Mouse (Mus musculus) kidney, adult 11 months (tissue): ENCODE data around the gene Kif19a.
A peak's percentile ranks its signal among the peaks of the same experiment; 100 is the strongest.

ENCODE experiments used
- DNase-seq: peaks from one replicate; pipeline ENCODE4 v3.0.0; 2022

Gene Kif19a

GRCm38 (mm10) chr11:114809371-114809770 lies 44.2 kb downstream of the Kif19a start:
- no peak for DNase-seq

GRCm38 (mm10) chr11:114810344-114810743 lies 45.2 kb downstream of the Kif19a start:
- DNase-seq = no peak

DNA sequence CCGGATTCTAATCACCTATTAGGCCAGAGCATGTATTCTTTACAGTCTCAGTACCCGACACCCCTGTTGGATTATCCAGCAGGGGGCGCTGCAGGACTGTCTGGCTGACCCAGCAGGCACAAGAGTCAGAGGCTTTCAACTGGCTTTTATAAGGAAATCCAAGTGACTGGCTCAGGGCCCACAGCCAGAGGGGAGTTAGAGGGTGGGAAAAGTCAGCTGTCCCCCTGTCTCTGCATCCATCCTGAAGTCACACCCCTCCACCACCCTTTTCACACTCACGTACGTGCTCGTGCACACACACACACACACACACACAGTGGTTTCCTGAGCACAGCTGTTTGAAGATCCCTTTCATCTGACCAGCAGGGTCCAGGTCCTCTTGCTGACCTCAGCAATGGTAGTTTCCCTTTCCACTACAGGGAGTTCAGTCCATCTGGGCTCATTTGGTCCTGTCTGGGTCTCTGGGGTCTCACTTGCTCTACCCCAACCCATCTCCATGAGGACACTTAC lies 47.6 kb downstream of the Kif19a start:
- DNase-seq = peak; percentile 87

DNA sequence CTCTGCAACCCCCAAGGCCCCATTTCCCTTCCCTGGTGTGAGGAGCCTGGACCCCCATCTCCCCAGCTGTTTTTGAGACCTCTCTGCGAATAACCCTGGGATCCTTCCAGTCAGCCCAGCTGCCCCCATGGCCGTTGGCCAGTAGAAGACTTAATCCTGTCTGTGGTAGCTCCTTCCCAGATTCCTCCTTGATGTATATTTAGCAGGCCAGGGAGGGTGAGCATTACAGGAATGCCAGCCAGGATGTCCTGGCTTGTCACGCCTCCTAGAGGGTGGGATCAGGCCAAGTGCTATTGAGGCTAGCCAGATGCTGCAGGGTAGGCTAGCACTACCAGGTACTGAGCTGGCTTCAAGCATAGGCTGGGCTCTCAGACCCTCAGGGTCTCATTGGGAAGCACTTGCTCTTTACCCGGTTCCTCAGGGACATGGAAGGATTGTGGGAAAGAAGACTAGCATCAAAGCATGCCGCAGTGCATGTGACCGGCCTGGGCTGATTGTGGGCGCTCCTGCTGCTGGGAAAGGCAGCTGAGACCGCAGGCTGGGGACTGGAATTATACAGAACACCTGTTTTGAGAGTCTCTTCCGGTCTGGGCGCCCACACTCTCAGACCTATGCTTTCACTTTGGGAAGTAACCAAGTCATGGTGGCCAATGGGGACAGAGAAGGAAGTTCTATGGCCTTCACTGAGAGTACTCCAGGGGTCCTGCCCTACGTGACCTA lies 49.8 kb downstream of the Kif19a start:
- no peak for DNase-seq

DNA sequence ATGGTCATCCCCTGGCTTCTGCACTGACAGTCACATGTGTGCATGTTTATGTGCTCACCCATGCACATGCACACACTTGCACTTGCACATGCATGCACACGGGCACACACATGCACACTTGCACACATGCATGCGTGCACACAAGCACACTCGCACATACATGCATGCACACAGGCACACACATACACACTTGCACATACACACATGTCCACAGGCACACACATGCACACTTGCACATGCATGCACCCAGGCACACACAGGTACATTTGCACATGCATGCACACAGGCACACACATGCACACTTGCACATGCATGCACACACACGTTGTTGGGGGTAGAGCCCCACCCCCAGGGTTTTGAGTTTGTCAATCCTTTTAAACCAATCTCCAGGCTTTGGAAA lies 51.7 kb downstream of the Kif19a start:
- no peak for DNase-seq

GRCm38 (mm10) chr11:114818185-114818584 lies 53.0 kb downstream of the Kif19a start:
- no peak for DNase-seq

- no peak for DNase-seq
These were observed 53.9 kb downstream of the Kif19a start for GRCm38 (mm10) chr11:114819110-114819509.

- no peak for DNase-seq
These were observed 55.3 kb downstream of the Kif19a start for GRCm38 (mm10) chr11:114820444-114820843.

DNA sequence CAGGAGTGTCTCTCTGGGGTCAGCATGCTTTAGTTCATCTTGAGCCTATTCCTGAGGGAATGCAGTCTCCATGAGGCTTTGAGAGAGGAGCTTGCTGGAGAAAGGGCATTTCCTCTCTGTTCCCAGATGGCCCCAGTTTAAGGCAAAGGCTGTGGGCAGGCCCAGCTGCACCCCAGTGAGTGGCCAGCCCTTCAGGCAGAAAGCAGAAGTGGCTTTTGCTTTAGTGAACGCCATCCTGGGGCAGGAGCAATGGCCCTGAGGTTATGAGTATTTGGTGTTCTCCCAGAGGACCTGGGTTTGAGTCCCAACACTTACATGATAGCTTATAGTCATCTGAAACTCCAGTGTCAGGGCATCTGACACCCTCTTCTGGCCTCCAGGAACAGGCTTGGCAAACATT lies 56.1 kb downstream of the Kif19a start:
- DNase-seq = no peak

DNA sequence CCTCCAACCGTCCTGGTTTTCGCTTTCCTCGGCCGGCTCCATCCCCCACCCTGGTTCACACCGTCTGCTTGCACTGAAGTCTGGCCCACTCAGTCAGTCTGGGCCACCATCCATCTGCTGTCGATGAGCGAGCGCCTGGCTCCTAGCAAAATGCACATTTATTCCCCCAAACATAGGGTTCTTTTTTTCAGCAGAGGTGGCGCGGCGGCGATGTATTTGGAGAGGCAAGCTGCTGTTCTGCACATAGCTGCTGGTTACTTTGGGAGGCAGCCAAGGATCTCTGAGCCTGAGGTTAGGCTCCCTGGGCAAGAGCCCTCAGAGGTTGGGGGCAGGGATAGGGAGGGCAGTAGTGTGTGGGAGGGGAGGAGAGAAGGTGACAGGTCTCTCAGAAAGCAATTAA lies 57.5 kb downstream of the Kif19a start:
- peak; percentile 80 for DNase-seq

GRCm38 (mm10) chr11:114823199-114823725 lies 58.1 kb downstream of the Kif19a start:
- no peak for DNase-seq

GRCm38 (mm10) chr11:114826686-114827085 lies 61.5 kb downstream of the Kif19a start:
- peak; percentile 90 for DNase-seq

GRCm38 (mm10) chr11:114829499-114830432 lies 64.6 kb downstream of the Kif19a start:
- DNase-seq = peak; percentile 94

GRCm38 (mm10) chr11:114830433-114830773 lies 65.2 kb downstream of the Kif19a start:
- DNase-seq = no peak

- DNase-seq = no peak
These were observed 68.0 kb downstream of the Kif19a start for GRCm38 (mm10) chr11:114833166-114833565.
